Mouse (Mus musculus): ENCODE results near the gene Mitd1.

Mitd1 gene

DNA sequence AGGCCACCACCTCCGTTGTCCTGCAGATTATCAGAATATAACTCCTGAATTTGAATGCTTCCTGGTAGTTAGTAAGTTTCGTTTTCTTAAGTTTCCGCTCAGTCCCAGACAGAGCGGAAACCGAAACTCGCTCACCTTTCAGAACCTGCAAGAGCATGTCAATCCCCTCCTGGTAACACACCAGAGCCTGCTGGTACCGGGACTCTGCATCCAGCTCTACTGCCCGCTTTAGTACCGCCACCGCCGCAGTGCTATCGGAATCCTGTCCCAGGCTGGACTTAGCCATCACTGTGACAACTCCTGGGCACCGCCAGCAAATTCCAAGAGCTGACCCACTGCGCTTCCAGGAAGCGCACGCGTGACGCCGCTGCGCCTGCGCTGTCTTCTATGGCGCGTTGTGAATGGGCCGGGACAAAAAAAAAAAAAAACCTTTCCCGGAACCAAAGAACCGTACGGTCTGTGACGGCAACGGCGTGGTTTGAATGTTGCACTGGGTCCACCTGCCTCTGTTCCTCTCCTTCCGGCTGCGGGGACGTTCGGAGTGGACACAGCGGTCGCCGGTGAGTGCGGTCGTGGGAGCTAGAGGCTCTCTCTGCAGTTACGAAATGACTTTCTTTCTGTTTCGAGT lies at the start of gene Mitd1, which contains the start of gene Mrpl30:
Mitd1 (minus strand) TSS at position 387 of the 628 bp plus-strand sequence.
Mrpl30 (plus strand) TSS at position 453 of the 628 bp plus-strand sequence.
- in situ Hi-C loops (cut with MboI) = no loop called here

DNA sequence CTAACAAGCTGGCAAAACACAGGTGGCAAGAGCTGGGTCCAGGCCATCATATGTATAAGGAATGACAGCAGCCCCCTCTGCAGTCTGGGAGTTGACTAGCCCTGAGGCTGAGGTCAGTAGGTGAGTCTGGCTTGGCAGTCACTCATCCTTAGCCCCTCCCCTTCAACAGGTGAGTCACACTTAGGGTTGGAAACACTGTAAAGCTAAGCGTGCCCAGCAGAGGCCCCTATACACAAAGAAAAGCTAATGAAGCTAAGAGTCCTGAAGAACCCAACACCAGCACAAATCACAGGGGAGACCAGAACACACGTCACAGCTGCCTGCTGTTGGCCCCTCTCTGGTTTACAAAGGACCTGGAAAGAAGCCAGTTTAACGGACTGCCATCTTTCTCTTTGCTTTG lies 41.6 kb upstream of the Mitd1 start:
- in situ Hi-C loops (cut with MboI) = no loop called here

- in situ Hi-C loops (cut with MboI) = no loop called here
These were observed 35.8 kb upstream of the Mitd1 start for GRCm38 (mm10) chr1:37925971-37926370.

DNA sequence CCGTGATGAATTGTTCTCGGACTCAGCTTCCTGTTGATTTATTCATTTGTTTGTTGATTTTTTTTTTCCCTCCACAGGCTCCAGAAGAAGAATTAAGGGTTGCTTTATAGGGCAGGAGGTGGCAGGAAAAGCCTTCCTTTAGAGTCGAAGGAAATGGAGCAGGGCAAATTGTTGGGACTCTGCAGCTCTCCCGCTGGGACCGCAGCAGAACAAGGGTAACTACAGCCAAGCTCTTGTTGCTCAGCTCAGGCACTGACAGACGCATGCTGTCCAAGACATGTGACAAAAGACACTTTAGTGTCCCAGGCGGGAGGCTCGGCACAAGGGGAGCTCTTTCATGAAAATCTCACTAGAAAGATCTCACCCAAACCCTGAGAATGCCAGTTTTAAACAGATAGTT lies 32.3 kb upstream of the Mitd1 start:
- in situ Hi-C loops (cut with MboI) = no loop called here

DNA sequence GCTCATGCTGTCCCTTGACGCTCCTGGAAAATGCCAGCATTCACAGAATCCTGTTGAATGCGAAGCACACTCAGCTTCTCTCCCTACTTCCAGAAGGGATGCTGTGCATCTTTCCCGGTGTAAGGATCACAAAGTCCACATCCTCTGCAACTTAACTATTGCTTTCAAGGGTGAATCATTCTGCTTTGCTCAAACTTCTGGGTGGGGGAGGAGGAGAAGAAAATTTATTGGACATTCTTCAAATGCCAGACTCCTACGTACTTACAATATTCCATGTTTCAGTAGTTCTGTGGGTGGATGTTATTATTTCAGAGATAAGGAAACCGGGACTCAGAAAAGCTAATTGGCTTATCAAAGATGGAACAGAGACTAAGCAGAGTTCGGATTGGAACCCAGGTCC lies 27.9 kb upstream of the Mitd1 start:
- in situ Hi-C loops (cut with MboI) = no loop called here

DNA sequence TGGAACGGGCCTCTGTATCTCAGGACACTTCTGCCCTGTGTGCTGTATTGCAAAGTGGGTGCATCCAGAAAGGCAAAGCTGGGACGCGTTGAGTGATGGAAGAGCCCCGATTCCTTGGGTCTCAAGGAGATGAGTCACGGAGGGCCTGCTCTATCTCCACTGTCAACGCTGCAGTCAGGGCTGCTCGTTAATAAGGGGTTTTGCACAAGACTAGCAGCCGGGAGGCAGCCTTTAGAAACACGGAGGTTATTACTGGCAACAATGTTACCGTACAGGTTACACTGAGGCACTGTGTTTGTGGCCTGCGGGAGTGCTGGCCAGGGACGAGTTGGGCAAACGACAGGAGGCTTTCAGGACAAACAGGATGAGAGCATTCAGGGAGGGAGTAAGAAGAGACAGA lies 27.5 kb upstream of the Mitd1 start:
- in situ Hi-C loops (cut with MboI) = no loop called here

DNA sequence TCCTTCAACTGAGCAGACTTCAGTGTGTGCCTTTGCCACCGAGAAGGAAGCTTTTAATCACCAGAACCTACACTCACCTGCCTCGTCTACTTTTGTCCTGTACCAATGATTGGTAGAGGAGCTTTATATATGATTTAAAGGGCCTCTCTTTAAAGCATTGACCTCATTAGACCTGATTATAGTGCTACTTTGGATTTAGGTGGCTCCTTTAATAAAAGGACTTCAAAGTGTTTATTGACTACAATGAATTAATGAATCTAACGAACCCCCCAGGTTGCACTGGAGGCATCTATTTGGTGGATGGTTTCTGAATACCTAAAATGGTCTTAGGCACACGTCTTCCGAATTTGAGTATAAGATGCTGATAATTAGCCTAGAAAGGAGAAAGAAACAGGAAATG lies 26.2 kb upstream of the Mitd1 start, which contains the start of gene Lyg2:
Lyg2 (minus strand) TSS at position 101 of the 400 bp plus-strand sequence.
- in situ Hi-C loops (cut with MboI) = no loop called here

- in situ Hi-C loops (cut with MboI) = no loop called here
These were observed 22.5 kb upstream of the Mitd1 start for GRCm38 (mm10) chr1:37912751-37913150.

DNA sequence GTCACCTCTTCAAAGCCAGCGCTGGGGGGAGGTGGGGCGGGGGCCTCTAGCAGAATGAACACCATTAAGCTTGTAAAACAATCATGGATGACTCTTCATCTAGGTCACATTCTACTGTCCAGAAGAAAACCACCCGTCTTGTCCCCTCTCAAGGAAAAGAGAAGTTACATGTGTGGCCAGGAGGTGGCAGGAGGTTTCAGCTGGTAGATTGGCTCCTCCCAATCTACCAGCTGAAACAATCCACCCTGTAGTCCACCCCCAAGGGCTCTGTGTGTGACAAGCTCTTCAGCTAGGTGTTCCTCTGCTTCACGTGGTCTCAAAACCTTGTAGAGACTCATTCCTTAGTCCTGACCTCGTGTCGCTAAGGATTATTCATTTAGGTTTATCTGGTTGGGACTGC lies 13.0 kb upstream of the Mitd1 start:
- in situ Hi-C loops (cut with MboI) = no loop called here

- in situ Hi-C loops (cut with MboI) = no loop called here
These were observed 10.1 kb upstream of the Mitd1 start for GRCm38 (mm10) chr1:37900288-37900687.

DNA sequence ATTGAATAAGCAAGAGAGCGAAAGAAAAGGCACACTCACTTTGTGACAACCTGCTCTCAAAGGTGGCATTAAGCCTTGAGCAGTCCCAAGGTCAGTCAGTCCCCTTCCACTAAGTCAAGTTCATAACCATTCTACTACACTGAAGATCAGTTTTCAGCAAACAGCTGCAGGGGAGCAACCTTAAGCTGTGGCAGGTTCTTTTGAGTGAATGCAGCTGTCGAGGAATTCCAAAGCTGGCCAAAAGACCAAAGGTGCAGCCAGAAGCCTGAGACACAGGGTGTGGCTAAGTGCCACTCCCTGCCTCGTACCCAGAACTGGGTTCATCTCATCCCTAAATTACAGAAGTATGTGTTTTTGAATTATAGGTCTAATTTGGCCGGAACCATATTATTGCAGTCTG lies 9.6 kb upstream of the Mitd1 start:
- in situ Hi-C loops (cut with MboI) = no loop called here

- in situ Hi-C loops (cut with MboI) = no loop called here
These were observed 4.4 kb upstream of the Mitd1 start for GRCm38 (mm10) chr1:37894606-37895005.

- in situ Hi-C loops (cut with MboI) = no loop called here
These were observed 1.2 kb upstream of the Mitd1 start for GRCm38 (mm10) chr1:37891400-37891799.

GRCm38 (mm10) chr1:37889206-37889605 lies 1.0 kb downstream of the Mitd1 start:
- in situ Hi-C loops (cut with MboI) = no loop called here

GRCm38 (mm10) chr1:37884451-37884850 lies 5.8 kb downstream of the Mitd1 start:
- in situ Hi-C loops (cut with MboI) = no loop called here

- in situ Hi-C loops (cut with MboI) = no loop called here
These were observed 6.8 kb downstream of the Mitd1 start for GRCm38 (mm10) chr1:37883411-37883810.

DNA sequence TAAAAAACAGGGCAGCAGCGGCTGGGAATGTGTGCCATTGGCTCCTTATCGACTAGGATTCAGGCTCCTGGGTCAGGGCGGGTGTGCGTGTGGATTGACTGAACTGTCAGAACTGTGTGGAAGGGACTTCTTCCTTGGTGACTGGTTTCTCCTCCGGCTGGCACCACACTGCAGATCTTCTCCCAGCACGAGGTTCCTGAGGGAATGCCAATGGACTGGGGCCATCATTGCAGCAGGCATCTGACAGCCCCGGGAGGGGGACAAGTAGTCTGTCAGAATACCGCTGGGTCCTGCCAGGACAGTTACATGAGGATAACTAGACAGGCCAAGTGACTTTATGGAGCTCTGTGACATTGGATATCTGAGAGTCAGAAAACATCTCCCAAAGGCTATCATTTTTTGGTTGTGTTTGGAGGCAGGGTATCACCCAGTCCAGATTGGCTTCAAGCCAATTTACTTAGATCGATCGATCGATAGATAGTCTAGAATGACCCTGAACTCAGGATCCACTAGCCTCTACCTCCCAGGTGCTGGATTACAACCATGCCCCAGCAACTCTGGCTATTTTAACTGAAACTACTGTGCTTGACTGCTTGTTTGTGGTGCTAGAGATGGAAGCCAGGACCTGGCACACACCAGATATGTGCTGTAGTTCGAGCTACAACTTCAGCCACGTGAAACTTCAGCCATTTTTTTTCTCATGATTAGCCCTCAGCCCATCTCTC lies 12.3 kb downstream of the Mitd1 start:
- in situ Hi-C loops (cut with MboI) = no loop called here

GRCm38 (mm10) chr1:37873157-37873556 lies 17.1 kb downstream of the Mitd1 start:
- in situ Hi-C loops (cut with MboI) = no loop called here

- in situ Hi-C loops (cut with MboI) = no loop called here
These were observed 17.8 kb downstream of the Mitd1 start for GRCm38 (mm10) chr1:37872131-37873067.

- in situ Hi-C loops (cut with MboI) = no loop called here
These were observed 18.5 kb downstream of the Mitd1 start, which contains the start of gene Lipt1 for GRCm38 (mm10) chr1:37871704-37872103. Lipt1 (plus strand) TSS chr1:37871738.

DNA sequence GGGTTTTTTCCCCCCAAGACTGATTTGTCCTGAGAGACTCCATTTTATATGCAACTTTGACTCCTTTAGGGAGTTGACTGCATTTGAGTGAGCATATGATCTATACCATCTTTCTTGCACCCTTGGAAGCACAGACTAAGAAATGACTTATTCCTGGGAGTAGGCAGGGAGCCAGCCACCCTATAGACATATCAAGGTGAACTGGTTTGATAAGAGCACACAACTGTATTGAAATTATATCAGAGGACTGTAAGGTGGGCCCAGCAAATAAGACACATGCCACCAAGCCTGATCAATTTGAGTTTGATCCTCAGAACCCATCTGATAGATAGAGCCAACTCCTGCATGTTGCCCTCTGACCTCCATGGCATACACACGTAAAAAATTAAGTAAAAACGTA lies 20.8 kb downstream of the Mitd1 start:
- in situ Hi-C loops (cut with MboI) = no loop called here

GRCm38 (mm10) chr1:37868640-37869039 lies 21.6 kb downstream of the Mitd1 start:
- in situ Hi-C loops (cut with MboI) = no loop called here
